Mouse (Mus musculus): ENCODE measurements at regions not wholly inside any gene's neighbourhood (a gene's known extent, or its start where the extent isn't known, plus 50 kb on each side); places are given as distances from the start of the nearest gene placed in this dataset.

- H3ac ChIP-seq (ENCODE audit: control insufficient read depth, insufficient read length): no peak overlapping the region
- H3K4me2 ChIP-seq (ENCODE audit: low read depth): no peak overlapping the region
- no peak for TF ChIP-seq POLR2AphosphoS2 (IDR thresholded peaks at IDR 0.05; ENCODE audit: insufficient read length, low read depth)
- TF ChIP-seq MYOG (IDR thresholded peaks at IDR 0.05; ENCODE audit: control insufficient read depth in 1 of 3, insufficient read depth in 1 of 3, insufficient read length in 2 of 3, low read depth in 2 of 3): no peak
- no peak for TF ChIP-seq E2F4 (IDR thresholded peaks at IDR 0.05; ENCODE audit: insufficient read depth)
- no peak for TF ChIP-seq POLR2A (IDR thresholded peaks at IDR 0.05; ENCODE audit: insufficient read length, low read depth)
- no peak for TF ChIP-seq MAX (IDR thresholded peaks at IDR 0.05; ENCODE audit: low read depth)
- no peak for TF ChIP-seq TCF12 (IDR thresholded peaks at IDR 0.05; ENCODE audit: insufficient read depth, poor library complexity, severe bottlenecking)
- TF ChIP-seq TCF3 (IDR thresholded peaks at IDR 0.05; ENCODE audit: insufficient read length, low read depth): no peak
- no peaks in the 10 kb centered on the region for H3K79me2 ChIP-seq (ENCODE audit: control insufficient read depth, insufficient read depth)
- no peaks in the 10 kb centered on the region for H3K36me3 ChIP-seq (ENCODE audit: control insufficient read depth, insufficient read depth)
- no peak overlapping the region for H3K4me3 ChIP-seq
- peaks cover 20% of the 10 kb centered on the region for H3K27me3 ChIP-seq (ENCODE audit: control insufficient read depth, insufficient read depth, insufficient read length)
Measured at GRCm38 (mm10) chr6:99784804-99785203, 58.6 kb upstream of the Prok2 start.

- Histone ChIP-seq H3ac (ENCODE audit: control insufficient read depth, insufficient read length) (no peak overlapping the region), H3K4me3 (no peak overlapping the region)
Measured at GRCm38 (mm10) chr6:99784285-99784684, 58.1 kb upstream of the Prok2 start.

DNA sequence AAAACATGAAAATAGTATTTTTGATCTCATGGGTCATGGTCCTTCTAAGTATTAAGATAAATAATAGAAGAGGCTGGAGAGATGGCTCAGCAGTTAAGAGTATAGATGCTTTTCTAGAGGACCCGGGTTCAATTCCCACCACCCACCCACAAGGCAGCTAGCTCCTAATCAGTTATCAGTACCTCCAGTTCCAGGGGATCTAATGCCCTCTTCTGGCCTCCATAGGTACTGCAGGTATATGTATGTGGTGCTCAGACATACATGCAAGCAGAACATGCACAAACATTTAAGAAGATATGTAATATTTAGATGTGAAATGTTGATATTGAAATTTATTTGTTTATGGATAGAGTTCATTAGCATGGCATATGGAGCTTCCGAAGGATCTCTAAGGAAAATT lies 56.8 kb upstream of the Prok2 start:
- Histone ChIP-seq H3K4me2 (ENCODE audit: low read depth) (no peak overlapping the region), H3ac (ENCODE audit: control insufficient read depth, insufficient read length) (no peak overlapping the region), H3K79me2 (ENCODE audit: control insufficient read depth, insufficient read depth) (no peaks in the 10 kb centered on the region), H3K36me3 (ENCODE audit: control insufficient read depth, insufficient read depth) (no peaks in the 10 kb centered on the region), H3K27me3 (ENCODE audit: control insufficient read depth, insufficient read depth, insufficient read length) (peaks cover 20% of the 10 kb centered on the region), H3K4me3 (no peak overlapping the region)
- TF ChIP-seq USF1 (IDR thresholded peaks at IDR 0.05; ENCODE audit: low read depth): no peak
- TF ChIP-seq REST (IDR thresholded peaks at IDR 0.05; ENCODE audit: insufficient read depth, insufficient read length): no peak
- no peak for TF ChIP-seq CEBPB (IDR thresholded peaks at IDR 0.05; ENCODE audit: insufficient read depth, poor library complexity, severe bottlenecking)
- TF ChIP-seq TCF12 (IDR thresholded peaks at IDR 0.05; ENCODE audit: insufficient read depth, poor library complexity, severe bottlenecking): no peak
- TF ChIP-seq MYOG (IDR thresholded peaks at IDR 0.05; ENCODE audit: control insufficient read depth in 1 of 3, insufficient read depth in 1 of 3, insufficient read length in 2 of 3, low read depth in 2 of 3): no peak
- no peak for TF ChIP-seq POLR2AphosphoS2 (IDR thresholded peaks at IDR 0.05; ENCODE audit: insufficient read length, low read depth)
- TF ChIP-seq SRF (IDR thresholded peaks at IDR 0.05; ENCODE audit: control insufficient read depth, insufficient read length, low read depth): no peak
- TF ChIP-seq POLR2A (IDR thresholded peaks at IDR 0.05; ENCODE audit: insufficient read length, low read depth): no peak
- no peak for TF ChIP-seq MAX (IDR thresholded peaks at IDR 0.05; ENCODE audit: low read depth)
- no peak for TF ChIP-seq MYOD1 (IDR thresholded peaks at IDR 0.05; ENCODE audit: control insufficient read depth in 1 of 3, insufficient read length in 2 of 3, low read depth in 2 of 3)
- TF ChIP-seq E2F4 (IDR thresholded peaks at IDR 0.05; ENCODE audit: insufficient read depth): no peak

More at GRCm38 (mm10) chr6:99784285-99784684, 58.1 kb upstream of the Prok2 start:
- Histone ChIP-seq H3K27me3 (ENCODE audit: control insufficient read depth, insufficient read depth, insufficient read length) (peaks cover 20% of the 10 kb centered on the region), H3K4me2 (ENCODE audit: low read depth) (no peak overlapping the region), H3K79me2 (ENCODE audit: control insufficient read depth, insufficient read depth) (no peaks in the 10 kb centered on the region), H3K36me3 (ENCODE audit: control insufficient read depth, insufficient read depth) (no peaks in the 10 kb centered on the region)
- TF ChIP-seq SRF (IDR thresholded peaks at IDR 0.05; ENCODE audit: control insufficient read depth, insufficient read length, low read depth) (no peak), MYOD1 (IDR thresholded peaks at IDR 0.05; ENCODE audit: control insufficient read depth in 1 of 3, insufficient read length in 2 of 3, low read depth in 2 of 3) (no peak), TCF12 (IDR thresholded peaks at IDR 0.05; ENCODE audit: insufficient read depth, poor library complexity, severe bottlenecking) (no peak), POLR2A (IDR thresholded peaks at IDR 0.05; ENCODE audit: insufficient read length, low read depth) (no peak), USF1 (IDR thresholded peaks at IDR 0.05; ENCODE audit: low read depth) (no peak), REST (IDR thresholded peaks at IDR 0.05; ENCODE audit: insufficient read depth, insufficient read length) (no peak), E2F4 (IDR thresholded peaks at IDR 0.05; ENCODE audit: insufficient read depth) (no peak), TCF3 (IDR thresholded peaks at IDR 0.05; ENCODE audit: insufficient read length, low read depth) (no peak), MYOG (IDR thresholded peaks at IDR 0.05; ENCODE audit: control insufficient read depth in 1 of 3, insufficient read depth in 1 of 3, insufficient read length in 2 of 3, low read depth in 2 of 3) (no peak), POLR2AphosphoS2 (IDR thresholded peaks at IDR 0.05; ENCODE audit: insufficient read length, low read depth) (no peak), CEBPB (IDR thresholded peaks at IDR 0.05; ENCODE audit: insufficient read depth, poor library complexity, severe bottlenecking) (no peak), MAX (IDR thresholded peaks at IDR 0.05; ENCODE audit: low read depth) (no peak)
